Mouse (Mus musculus): ENCODE measurements around the gene Eps8. TPM values are rescaled to one million over a fixed set of nuclear protein-coding genes. Genes with fewer than 3 reads are reported as not detected.
"Not testable (repeated sequence)": the region's sequence is repeated elsewhere in the genome, so short reads cannot be mapped to it uniquely, and the experiment has no call there.

Eps8 gene
- total and polyA plus RNA-seq, 3 experiments: 0.08 to 0.15 TPM; not detected in 1

DNA sequence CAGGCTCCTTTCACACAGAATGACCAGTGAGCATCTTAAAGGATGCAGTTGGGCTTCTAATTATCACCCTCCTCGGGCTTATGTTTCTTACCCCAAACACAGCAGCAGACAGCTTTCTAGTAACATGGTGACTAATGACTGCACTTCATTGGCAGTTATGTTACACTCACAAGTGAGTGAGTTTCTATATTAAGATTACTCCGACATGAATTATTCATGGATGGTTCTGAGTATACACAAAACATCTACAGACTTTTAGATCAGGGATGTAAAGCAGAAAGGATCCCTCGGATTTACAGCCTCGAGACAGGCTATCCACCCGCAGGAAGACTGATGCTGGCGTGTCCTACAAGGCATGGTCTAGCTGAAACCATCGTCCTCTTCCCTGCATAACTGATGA lies 171.8 kb downstream of the Eps8 start:
- TF ChIP-seq NELFE (IDR thresholded peaks at IDR 0.05; ENCODE audit: low read depth, low read length) (no peak), CHD1 (IDR thresholded peaks at IDR 0.05; ENCODE audit: low read depth, low read length) (no peak), ELF1 (IDR thresholded peaks at IDR 0.05; ENCODE audit: low read depth, low read length) (no peak), RAD21 (IDR thresholded peaks at IDR 0.05; ENCODE audit: low read depth, low read length) (no peak)
- Histone ChIP-seq H3K9ac (ENCODE audit: control insufficient read depth, low read depth, low read length, poor library complexity, severe bottlenecking) (no peak overlapping the region), H3K36me3 (ENCODE audit: control insufficient read depth in 1 of 2, insufficient read depth in 2 of 2, low read length in 2 of 2) (no peaks in the 10 kb centered on the region), H3K9me3 (replicated peaks; ENCODE audit: insufficient read depth, low read length) (no peaks in the 10 kb centered on the region), H3K27ac (ENCODE audit: control insufficient read depth, low read depth, low read length) (no peak overlapping the region), H3K4me3 (ENCODE audit: control insufficient read depth in 1 of 2, insufficient read depth in 1 of 2, low read depth in 2 of 2, low read length in 2 of 2) (no peak overlapping the region), H3K27me3 (ENCODE audit: control insufficient read depth in 1 of 2, insufficient read depth in 2 of 2, low read length in 2 of 2) (no peaks in the 10 kb centered on the region), H3K79me2 (ENCODE audit: control insufficient read depth, insufficient read depth, low read length, poor library complexity) (no peaks in the 10 kb centered on the region), H3K4me1 (ENCODE audit: control insufficient read depth in 1 of 2, insufficient read depth in 2 of 2, low read length in 2 of 2) (no peaks in the 10 kb centered on the region)
- no peak for DNase-seq (ENCODE audit: low read depth, low spot score)

- not testable (repeated sequence) for H3K79me2 ChIP-seq (ENCODE audit: control insufficient read depth, insufficient read depth, low read length, poor library complexity); H3K9ac ChIP-seq (ENCODE audit: control insufficient read depth, low read depth, low read length, poor library complexity, severe bottlenecking); H3K27me3 ChIP-seq (ENCODE audit: control insufficient read depth in 1 of 2, insufficient read depth in 2 of 2, low read length in 2 of 2)
Measured at GRCm38 (mm10) chr6:137475695-137476094, 179.0 kb downstream of the Eps8 start.

GRCm38 (mm10) chr6:137473433-137473832 lies 181.2 kb downstream of the Eps8 start:
- no peaks in the 10 kb centered on the region for H3K36me3 ChIP-seq (ENCODE audit: control insufficient read depth in 1 of 2, insufficient read depth in 2 of 2, low read length in 2 of 2)
- no peaks in the 10 kb centered on the region for H3K9me3 ChIP-seq (replicated peaks; ENCODE audit: insufficient read depth, low read length)
- no peak overlapping the region for H3K27ac ChIP-seq (ENCODE audit: control insufficient read depth, low read depth, low read length)
- H3K4me3 ChIP-seq (ENCODE audit: control insufficient read depth in 1 of 2, insufficient read depth in 1 of 2, low read depth in 2 of 2, low read length in 2 of 2): no peak overlapping the region
- no peaks in the 10 kb centered on the region for H3K4me1 ChIP-seq (ENCODE audit: control insufficient read depth in 1 of 2, insufficient read depth in 2 of 2, low read length in 2 of 2)
- no peak overlapping the region for H3K9ac ChIP-seq (ENCODE audit: control insufficient read depth, low read depth, low read length, poor library complexity, severe bottlenecking)
- no peak for DNase-seq (ENCODE audit: low read depth, low spot score)
- TF ChIP-seq USF2 (IDR thresholded peaks at IDR 0.05; ENCODE audit: borderline replicate concordance in 1 of 2, insufficient read depth in 1 of 2, low read depth in 1 of 2, low read length in 2 of 2) (no peak), MXI1 (IDR thresholded peaks at IDR 0.05; ENCODE audit: low read depth, low read length) (no peak), JUND (IDR thresholded peaks at IDR 0.05; ENCODE audit: low read depth, low read length) (no peak), ETS1 (IDR thresholded peaks at IDR 0.05; ENCODE audit: low read depth, low read length) (no peak), RCOR1 (IDR thresholded peaks at IDR 0.05; ENCODE audit: low read depth, low read length) (no peak)
- H3K79me2 ChIP-seq (ENCODE audit: control insufficient read depth, insufficient read depth, low read length, poor library complexity): no peaks in the 10 kb centered on the region
- no peaks in the 10 kb centered on the region for H3K27me3 ChIP-seq (ENCODE audit: control insufficient read depth in 1 of 2, insufficient read depth in 2 of 2, low read length in 2 of 2)

More at GRCm38 (mm10) chr6:137475695-137476094, 179.0 kb downstream of the Eps8 start:
- H3K4me3 ChIP-seq (ENCODE audit: control insufficient read depth in 1 of 2, insufficient read depth in 1 of 2, low read depth in 2 of 2, low read length in 2 of 2); H3K4me1 ChIP-seq (ENCODE audit: control insufficient read depth in 1 of 2, insufficient read depth in 2 of 2, low read length in 2 of 2); H3K9me3 ChIP-seq (replicated peaks; ENCODE audit: insufficient read depth, low read length); H3K27ac ChIP-seq (ENCODE audit: control insufficient read depth, low read depth, low read length); DNase-seq (ENCODE audit: low read depth, low spot score); H3K36me3 ChIP-seq (ENCODE audit: control insufficient read depth in 1 of 2, insufficient read depth in 2 of 2, low read length in 2 of 2): not testable (repeated sequence)

DNA sequence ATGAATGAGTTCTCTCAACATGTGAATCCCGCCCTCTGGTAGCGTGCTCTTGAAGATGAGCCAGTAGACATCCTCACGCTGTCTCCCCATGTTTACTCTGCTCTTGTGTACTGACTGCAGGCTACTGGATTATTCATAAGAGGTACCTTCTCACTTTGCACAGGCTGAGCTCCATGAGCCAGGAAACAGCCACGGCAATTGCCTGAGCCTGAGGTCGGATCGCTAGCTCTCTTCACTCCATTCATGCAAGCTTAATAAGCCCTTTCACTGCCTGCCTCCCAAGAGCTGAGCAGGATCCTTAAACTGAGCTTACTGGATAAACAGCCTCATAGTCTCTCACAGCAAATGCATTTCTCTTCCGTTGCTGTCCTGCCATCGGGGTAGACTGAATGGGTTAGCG lies 182.5 kb downstream of the Eps8 start:
- H3K36me3 ChIP-seq (ENCODE audit: control insufficient read depth in 1 of 2, insufficient read depth in 2 of 2, low read length in 2 of 2): no peaks in the 10 kb centered on the region
- H3K27ac ChIP-seq (ENCODE audit: control insufficient read depth, low read depth, low read length): no peak overlapping the region
- DNase-seq (ENCODE audit: low read depth, low spot score): no peak
- no peaks in the 10 kb centered on the region for H3K4me1 ChIP-seq (ENCODE audit: control insufficient read depth in 1 of 2, insufficient read depth in 2 of 2, low read length in 2 of 2)
- no peak overlapping the region for H3K4me3 ChIP-seq (ENCODE audit: control insufficient read depth in 1 of 2, insufficient read depth in 1 of 2, low read depth in 2 of 2, low read length in 2 of 2)
- no peaks in the 10 kb centered on the region for H3K9me3 ChIP-seq (replicated peaks; ENCODE audit: insufficient read depth, low read length)
- H3K79me2 ChIP-seq (ENCODE audit: control insufficient read depth, insufficient read depth, low read length, poor library complexity): no peaks in the 10 kb centered on the region
- no peak for TF ChIP-seq BHLHE40 (IDR thresholded peaks at IDR 0.05; ENCODE audit: borderline replicate concordance, low read depth, low read length)
- no peak for TF ChIP-seq ZMIZ1 (IDR thresholded peaks at IDR 0.05; ENCODE audit: low read depth, low read length)
- TF ChIP-seq EP300 (IDR thresholded peaks at IDR 0.05; ENCODE audit: low read depth in 1 of 2, low read length in 2 of 2): no peak
- TF ChIP-seq ELF1 (IDR thresholded peaks at IDR 0.05; ENCODE audit: low read depth, low read length): no peak
- no peak for TF ChIP-seq ZKSCAN1 (IDR thresholded peaks at IDR 0.05; ENCODE audit: low read depth, low read length)
- TF ChIP-seq CHD2 (IDR thresholded peaks at IDR 0.05; ENCODE audit: low read length): no peak
- no peak for TF ChIP-seq MYB (IDR thresholded peaks at IDR 0.05; ENCODE audit: low read depth, low read length)
- TF ChIP-seq ETS1 (IDR thresholded peaks at IDR 0.05; ENCODE audit: low read depth, low read length): no peak
- no peak for TF ChIP-seq SMC3 (IDR thresholded peaks at IDR 0.05; ENCODE audit: low read depth, low read length)
- TF ChIP-seq MXI1 (IDR thresholded peaks at IDR 0.05; ENCODE audit: low read depth, low read length): no peak
- no peak for TF ChIP-seq KAT2A (conservative IDR thresholded peaks at IDR 0.05; ENCODE audit: low read depth, low read length)
- TF ChIP-seq E2F4 (IDR thresholded peaks at IDR 0.05; ENCODE audit: borderline replicate concordance, low read depth, low read length): no peak
- no peak for TF ChIP-seq CTCF (IDR thresholded peaks at IDR 0.05 in 2 of 3, conservative IDR thresholded peaks at IDR 0.05 in 1 of 3; ENCODE audit: control insufficient read depth in 1 of 3, insufficient read depth in 1 of 3, low read depth in 2 of 3, low read length in 3 of 3, poor library complexity in 1 of 3, severe bottlenecking in 1 of 3)
- no peak overlapping the region for H3K9ac ChIP-seq (ENCODE audit: control insufficient read depth, low read depth, low read length, poor library complexity, severe bottlenecking)
- no peaks in the 10 kb centered on the region for H3K27me3 ChIP-seq (ENCODE audit: control insufficient read depth in 1 of 2, insufficient read depth in 2 of 2, low read length in 2 of 2)
